Mouse (Mus musculus) cerebellum, postnatal 36 days (tissue): ENCODE data around the gene Rarb.

ENCODE experiments used
- DNase-seq, 2 experiments: peaks; one replicate each; pipeline ENCODE4 v3.0.0; 2021 to 2022; ENCODE audit warnings: mixed read lengths in 2 of 2

Rarb gene

DNA sequence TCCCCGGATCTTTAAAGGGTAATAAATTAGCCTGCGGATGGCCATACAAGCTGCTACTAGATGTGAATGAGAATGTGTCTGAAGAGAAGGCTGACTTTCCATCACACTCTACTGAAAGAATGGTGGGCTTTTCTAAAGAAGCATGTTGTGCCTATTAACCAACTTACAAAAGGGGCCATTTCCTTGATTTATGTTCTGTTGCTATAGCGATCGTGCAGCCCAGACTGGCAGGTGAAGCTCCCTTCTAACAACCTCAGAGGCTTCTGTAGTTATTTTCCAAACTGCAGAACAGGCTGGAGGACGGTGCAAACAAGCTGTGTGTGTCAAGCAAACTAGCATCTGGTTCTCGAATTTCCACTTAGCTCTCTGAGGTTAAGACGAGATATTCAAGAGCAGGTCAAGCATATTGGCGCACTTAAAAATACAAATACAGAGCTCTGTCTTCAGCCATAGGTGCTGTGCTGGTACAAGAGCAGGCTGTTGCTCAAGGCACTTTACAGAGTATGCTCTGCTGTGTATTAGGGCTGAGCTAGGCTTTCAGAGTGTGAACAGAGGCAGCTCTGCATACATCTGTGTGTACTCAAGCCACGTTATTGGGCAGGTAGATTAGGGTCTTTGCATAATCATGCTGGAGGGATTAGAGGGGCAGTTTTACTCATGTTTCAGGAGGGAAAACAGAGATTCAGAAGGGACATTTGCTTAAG is 85.2 kb downstream of the Rarb start:
- DNase-seq: no peak

DNA sequence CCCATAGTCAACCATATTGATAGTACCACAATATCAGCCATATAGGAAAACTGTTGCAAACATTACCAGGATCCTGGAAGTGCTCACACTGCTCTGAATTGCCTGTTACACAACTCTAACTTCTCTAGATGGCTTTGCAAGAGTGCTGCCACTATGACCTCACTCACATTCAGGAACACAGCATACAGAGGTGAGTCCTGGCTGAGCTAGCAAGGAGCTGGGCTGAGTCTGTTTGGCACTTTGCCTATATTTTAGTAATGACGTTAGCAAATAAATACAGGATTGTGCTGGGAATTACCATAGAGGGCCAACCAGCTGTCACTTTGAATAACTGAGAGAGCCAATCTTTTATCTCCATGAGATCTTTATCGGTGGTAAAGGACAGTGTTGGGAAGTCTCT is 86.9 kb downstream of the Rarb start:
- DNase-seq: no peak

DNA sequence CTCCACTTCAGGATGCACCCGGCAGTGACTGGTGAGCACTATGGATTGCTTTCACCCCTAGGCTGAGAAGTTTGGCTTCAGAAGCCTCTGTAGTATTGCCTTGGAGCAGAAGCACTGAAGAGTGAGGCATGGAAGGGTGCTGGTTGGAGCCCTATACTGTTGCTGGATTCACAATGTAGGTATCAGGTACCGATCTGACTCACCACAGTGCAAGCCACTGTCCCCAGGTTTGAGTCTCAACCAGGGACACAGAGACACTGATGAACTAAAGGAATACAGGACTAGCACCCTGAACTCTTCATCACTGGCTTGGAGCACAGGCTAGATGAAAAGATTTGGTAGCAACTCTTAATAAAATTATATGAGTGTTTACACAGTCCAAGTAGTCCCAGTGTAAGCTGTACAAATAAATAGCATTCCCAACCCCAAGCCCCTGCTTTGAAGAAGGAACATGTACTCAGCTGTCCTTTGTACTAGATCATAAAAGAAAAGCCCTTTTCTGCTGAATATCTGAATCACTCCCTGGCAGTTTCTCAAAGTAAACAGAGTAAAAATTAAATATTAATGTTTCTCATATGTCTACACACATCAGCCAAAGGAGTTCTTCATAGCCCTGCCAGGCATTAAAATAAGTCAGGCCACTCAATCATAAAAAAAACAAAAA is 90.6 kb downstream of the Rarb start:
- DNase-seq: no peak

DNA sequence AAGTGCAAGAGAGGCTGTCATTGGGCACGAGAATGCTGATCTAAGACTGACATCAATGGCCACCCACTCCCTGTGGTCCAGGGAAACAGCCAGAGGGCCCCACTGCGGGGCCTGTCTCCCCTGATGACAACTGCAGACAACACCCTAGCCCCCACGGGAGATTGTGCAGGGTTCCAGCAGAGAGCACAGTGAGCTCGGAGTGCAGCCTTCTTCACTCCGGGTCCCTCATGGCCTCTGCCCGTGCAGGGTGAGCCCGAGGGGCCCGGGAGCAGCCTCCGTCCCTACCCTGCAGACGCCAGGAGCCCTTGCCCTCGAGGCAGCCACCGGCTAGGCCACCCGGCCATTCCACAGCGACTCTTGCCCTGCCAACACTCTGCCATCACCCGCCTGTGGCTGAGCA is 95.0 kb downstream of the Rarb start:
- DNase-seq: no peak

DNA sequence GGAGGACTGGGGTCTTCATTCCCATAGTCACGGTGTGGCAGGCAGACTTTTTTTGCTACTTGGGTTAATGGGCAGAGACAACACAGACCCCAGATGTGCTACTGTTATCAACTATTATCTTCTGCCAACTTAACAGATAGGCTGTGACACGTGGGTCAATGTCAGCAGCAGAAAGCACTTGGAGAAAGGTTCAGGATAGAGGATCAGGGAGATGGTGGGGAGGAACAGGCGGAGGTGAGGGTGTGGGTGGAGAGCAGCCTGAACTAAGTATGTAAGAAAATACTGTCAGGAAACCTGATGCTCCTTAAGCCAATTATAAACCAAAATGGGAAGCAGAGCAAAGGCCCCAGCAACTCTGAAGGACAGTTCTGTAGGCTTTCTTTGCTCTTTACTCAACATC is 101.1 kb downstream of the Rarb start:
- no peak for DNase-seq

DNA sequence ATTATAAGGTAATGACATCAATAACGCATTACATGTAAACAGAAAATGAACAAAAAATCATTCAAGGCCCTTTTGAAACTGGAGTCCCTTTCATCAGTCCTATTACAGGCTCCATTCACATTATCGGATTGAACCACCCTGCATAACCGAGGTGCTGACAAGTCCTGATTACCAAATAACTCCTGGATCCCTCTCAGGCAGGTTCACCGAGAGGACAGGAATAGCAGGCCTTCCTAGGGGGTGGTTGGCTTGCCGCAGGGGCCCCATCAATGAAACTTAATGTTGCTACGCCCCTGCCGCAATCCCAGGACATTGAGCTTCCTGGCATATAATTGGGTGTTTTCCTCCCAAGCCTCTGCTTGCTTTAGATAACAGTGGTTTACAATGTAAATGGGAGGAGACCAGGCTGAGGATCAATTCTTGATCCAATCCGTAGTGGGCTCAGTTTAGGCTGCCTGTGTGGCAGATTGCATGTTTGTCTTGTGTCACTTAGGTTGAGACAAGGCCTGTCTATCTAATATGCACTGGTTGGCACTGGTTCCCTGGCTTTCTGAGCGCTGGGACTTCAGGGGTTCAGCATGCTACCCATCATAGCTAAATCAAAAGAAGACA is 104.5 kb downstream of the Rarb start:
- DNase-seq: no peak

DNA sequence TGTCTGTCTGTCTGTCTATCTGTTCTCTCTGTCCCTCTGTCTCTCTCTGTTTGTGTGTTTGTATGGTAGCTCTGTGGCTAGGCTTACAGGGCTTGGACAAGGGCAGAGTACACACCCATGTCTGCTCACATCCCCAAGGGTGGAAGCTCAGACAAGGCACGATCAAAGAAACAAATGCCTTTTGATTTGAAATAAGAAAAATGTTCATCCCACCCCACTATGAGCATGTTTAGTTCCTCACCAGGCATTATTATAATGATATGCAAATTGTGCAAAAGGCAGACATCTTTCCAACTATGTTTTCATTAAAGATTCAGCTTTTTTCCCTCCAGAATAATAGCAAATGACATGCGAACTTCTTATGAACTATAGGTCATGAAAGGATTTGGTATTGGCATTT is 105.2 kb downstream of the Rarb start:
- DNase-seq: no peak

DNA sequence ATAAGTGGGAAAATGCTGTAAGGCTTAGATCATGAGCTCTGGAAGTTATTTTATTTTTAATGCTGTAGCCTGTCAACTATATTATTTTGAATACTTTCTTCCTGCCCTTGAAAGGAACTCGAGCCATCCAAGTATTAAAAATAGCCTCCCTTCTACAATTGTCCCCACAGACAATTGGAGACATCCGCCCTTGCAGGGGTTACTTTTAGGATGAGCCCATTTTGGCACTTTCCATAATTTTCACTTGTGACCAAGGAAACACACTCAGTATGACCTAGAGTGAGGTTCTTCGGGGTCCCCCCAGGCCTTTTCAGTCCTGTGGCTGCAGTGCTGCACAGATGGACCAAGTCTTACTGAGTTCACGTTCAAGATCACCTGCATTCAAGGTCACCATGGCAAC is 119.7 kb downstream of the Rarb start:
- DNase-seq: no peak

DNA sequence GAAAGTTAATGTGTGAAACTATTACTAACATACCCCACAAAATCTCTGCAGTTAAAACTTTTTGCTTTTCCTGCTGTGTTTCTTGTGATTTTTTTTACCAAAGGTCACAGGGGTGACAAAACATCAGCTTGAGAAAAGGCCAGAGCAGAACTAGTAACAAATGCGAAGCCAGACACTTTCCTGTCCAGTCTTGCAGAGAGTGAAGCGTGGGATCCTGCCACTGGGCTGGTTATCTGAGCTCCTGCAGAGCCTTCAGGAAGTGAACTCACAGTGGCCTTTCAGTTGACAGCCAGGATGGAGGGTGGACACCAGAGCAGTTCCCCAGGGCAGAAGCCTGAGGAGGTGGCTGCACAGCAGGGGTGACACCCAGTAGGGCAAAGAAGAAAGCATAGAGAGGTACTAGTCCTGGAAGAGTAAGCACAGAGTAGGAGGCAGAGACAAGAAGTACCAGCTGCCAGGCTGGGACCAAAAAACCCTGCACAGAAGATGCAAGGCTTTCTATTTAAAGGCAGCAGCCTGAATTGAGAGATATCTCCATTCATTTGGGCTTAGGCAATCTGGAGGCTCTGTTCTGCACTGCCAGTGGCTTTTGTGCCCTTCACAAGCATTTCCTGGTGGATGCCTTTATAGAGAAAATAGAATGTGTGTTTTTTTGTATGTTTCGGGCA is 123.4 kb downstream of the Rarb start:
- DNase-seq: no peak

DNA sequence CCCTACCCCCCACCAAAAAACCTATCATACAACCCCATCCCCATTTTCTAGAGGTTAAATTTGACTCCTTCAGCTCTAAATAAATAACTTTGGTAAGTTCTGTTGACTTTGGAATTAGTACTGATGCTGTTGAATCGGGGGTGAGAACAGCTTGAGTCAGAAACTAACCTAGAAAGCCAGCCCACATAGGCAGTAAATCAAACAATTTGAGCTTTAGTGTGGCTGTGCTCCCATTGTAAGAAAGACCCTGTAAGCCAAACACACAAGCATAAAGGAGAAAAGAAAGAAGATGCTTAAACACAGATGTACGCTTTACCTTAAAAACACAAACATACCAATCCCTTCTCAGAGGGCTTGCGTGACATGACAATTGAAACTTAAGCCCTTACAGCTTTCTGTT is 140.6 kb downstream of the Rarb start:
- DNase-seq: no peak

DNA sequence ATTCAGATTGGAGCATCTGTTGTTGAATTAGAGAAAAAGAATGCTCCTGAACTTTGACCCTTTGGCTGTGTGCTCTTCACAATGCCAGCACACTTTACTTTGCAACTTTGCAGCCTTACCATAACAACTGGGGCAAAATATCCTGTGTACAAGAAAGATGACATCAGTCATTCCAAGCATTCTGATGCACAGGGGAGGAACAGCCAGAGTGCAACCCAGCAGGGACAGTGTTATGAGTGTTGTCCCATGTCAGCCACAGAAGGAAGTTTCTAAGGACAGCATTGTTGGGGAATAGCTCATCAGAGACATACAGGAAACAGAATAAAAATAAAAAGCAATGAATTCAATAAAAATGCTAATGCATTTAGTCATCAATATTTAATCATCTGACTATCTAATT is 141.9 kb downstream of the Rarb start:
- no peak for DNase-seq

DNA sequence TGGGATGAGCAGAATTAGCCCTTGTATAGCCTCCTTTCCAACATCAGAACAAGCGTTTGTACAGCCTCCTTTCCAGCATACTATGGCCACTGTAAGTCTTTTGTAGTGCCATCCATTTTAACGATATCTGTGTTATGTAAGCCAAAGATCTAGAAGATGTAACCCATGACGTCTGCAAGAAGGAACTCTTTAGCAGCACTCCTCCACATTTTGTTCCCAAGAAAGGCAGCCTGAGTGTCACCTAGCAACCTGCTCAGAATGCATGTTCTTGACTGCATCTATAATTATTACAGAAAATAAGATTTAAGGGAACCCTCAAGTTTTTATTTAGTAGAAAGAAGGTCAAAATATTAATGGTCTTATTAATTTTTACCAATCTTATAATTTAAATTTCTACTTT is 148.4 kb downstream of the Rarb start:
- DNase-seq: no peak

DNA sequence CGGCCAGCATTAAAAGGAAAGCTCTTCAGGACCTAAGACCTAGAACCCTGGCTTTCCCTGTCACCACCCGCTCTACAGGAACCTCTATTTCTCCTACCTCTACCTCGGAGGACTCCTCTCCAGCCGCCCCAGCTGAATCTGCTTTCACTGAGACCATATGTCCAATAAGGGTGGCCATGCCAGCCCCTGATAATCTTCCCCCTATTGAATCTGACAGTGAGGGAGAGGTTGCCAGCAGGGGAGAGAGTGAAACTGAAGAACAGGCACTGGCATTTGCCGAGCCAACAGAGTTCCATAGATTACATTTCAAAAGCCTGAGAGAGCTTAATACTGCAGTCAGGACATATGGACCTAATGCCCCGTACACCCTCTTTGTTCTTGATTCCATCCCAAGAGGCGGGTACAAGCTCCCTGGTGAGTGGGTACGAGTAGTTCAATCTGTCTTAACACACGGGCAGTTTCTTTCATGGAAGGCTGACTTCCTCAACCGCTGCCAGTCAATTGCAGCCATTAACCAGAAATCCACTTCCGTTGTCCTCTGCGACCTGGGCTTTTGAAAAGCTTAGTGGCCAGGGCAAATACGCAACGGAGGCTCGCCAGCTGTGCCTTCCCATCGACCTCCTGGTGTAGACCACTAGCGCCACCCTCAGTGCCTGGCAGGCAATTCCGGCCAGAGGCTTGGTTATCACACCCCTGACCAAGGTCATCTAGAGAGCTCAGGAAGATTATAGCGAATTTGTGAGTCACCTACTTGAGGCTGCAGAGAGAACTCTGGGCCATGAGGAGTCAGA is 179.6 kb downstream of the Rarb start:
- peak; percentile 45 to 48 for DNase-seq

DNA sequence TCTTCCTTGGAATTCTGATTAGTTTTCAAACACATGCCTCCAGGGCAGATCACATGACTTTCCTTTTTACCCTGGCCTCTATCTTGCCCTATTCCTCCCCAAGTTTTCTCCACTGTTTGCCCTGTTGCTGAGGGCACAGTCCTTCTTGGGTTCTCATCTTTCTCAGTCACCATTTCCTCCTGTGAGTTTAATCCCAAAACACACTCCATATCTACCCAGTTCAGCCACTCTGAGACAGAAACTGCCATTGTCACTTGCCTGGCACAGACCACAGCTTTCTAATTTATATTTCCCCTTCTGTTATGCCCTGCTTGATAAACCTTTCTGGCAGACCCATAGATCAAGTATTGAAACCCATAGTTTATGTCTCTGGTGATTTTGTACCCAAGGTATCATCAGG is 205.0 kb downstream of the Rarb start:
- no peak for DNase-seq

DNA sequence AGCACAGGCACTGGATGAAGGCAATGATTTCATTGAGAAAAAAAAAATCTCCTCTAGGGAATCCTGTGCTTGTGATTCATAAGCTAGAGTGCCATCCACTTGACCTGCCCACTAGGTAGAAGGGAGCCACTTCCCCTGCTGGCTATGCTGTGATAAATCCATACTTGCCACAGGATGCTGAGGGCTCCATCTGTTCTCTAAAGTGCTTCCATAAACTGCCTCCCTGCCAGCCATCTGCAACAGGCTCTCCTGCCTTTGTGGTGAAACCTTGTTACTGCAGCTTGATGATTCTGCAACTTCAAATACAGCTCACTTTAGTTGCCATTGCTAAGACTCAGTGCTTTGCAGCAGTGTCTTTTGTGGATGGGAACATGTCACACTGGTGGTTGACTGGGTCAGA is 213.5 kb downstream of the Rarb start:
- peak; percentile 67 to 70 for DNase-seq

DNA sequence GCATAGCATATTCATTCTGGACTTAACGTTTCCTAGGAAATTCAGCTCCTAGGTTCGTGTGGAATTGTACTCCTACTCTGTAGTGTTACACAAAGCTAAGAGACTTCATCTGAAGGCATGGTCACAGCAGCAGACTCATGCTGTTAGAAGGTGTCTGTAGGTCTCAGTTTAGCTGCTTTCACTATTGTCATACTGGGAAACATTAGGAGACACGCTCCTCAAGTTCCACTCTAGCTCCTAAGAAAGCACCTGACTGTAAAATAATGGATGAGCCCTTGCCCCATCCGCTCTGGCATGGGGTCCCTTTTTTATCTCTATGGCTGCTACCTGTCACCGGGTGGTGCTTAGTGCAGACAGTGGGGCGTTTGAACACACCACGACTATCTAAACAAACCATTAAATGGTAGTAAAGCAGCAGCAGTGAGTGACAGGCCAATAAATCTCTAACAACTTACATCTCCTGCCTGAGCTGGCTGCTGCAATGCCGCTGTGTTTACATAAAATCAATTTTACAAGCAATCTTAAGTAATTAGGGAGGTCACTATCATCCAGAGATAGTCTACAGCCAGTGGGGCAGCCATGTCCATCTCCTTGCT is 214.4 kb downstream of the Rarb start:
- DNase-seq: no peak

DNA sequence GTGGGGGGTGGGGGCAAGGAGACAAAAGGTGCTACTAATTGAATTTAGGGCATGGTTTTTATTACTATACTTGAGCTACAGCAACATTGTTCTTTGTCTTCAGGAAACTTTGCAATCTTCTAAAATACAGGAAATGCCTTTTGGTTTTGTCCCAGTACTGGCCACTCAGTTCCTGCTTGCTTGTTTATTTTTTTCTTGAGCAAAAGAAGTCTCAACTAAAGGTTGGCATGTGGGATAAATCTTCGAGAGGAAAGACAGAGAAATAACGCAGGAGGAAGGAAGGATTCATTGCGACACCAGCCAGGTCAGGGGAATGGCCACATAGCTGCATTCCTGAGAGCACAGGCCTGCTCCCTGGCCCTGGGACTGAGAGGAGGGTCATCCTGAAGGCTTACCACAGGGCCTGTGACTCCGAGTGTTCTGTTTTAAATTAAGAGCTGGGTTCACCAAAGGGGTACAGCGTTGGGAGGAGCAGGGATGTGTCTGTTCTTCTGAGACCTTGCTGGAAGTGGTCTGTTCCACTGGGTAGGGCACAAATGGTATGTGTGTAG is 215.8 kb downstream of the Rarb start:
- DNase-seq: no peak

DNA sequence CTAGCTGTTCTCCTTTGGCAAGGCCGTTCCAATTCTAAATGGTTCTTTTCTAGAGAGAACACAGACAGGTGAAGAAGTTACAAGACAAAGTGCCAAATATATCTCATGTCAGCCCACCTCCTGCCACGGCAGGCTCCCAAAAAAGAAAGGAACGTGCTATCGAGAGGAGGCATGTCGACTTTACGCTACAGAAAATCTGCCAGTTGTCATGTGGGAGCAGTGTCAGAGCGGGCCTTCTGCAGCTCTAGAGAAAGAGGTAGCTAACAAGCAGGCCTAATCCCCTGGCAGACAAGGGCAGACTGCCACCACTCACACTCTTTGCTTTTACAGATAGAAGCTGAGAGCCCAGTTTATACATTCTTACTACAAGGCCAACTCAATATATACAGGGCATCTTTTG is 219.7 kb downstream of the Rarb start:
- DNase-seq: no peak

DNA sequence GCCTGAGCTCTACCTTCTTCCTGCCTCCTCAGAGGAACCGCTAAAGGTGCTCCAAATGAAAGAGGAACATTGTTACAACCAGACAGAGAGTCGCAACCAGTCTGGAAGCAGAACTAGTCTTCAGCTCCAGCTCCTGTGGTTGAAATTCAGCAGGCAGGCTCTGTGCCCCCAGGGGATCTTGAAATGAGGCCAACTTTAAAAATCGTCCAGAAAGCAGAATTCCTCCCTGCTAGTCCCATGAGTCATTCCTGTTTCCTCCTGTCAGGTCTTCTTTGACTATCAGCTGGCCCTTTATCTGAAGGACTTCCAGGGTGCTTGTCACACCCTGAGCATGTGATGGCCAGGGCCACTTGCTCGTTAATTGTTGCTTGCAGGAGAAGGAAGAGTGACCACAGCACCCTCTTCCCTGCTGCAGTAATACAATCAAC is 220.9 kb downstream of the Rarb start:
- peak; percentile 40 to 53 for DNase-seq

DNA sequence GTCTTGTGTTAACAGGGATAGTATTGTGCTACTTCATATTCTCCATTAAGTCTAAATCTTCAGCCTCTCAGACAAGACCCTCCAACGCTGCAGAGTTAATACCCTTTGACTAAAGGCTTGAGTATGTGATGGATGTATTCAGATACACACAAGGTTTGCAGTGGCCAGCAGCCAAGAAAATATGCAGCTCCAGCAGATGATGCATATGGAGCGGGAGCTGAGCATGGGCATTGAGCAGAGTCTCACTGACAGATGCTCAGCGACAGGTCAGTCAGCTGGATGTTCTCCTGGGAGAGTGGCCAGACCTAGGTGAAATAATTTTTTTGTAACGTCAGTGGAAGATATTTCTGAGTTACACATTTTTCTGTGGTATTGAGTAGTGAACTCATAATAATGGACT is 229.8 kb downstream of the Rarb start:
- DNase-seq: no peak

DNA sequence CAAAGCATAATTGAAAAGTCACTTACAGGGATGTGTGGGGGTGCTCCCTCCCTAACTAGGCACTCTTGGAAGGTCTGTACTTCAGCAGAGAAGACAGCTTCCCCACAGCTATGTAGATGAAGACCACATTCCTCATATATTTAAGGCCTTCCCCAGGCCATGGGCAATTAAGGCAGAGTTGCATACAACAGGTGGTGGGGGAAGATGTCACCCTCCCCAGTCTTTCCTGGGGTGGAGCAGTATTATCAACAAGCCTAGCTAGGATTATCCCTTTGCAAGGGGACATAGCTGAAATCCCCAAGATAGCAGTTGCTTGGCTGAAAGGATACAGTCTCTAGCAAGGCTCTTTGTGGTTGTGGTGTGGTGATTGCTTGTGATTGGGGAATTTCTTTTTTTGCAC is 240.9 kb downstream of the Rarb start:
- no peak for DNase-seq

DNA sequence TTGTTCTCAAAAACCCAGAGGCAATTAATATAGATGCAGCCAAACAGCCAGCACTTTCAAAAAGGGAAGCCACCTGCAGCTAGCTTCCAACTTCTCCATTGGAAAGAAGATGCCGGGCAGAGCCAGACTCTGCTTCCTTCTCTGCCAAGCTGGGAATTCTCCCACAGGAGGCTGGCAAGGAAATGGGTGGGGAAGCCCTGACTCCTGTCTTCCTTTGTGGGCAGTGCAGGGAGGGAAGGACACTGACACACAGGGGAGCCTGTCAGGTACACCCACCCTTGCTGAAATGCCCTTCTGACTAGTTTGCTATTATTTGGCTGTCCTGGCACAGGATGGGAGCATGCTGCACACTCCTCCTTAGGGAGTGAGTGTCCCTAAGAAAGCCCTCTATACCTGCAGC is 241.9 kb downstream of the Rarb start:
- DNase-seq: no peak
